Mouse (Mus musculus) MEL (cell line): ENCODE results near the gene Tshz2. TPM values are rescaled to one million over a fixed set of nuclear protein-coding genes. Genes with fewer than 3 reads are reported as not detected.

ENCODE experiments used
- DNase-seq: peaks from one replicate; pipeline ENCODE4 v3.0.0; 2011; ENCODE audit warnings: low read depth, low spot score
- H3K27ac ChIP-seq: 2 replicates; pipeline ENCODE4 v1.5.1; 2012; ENCODE audit warnings: low read depth, mild to moderate bottlenecking, control low read depth, low read length, moderate library complexity; ENCODE audit not compliant: control insufficient read depth
- H3K27me3 ChIP-seq, 2 experiments: fragments of 150-350 bp in 1 of 2; sonication (generic) in 1 of 2; 2 replicates each; pipeline ENCODE4 v1.6.1; 2012; ENCODE audit warnings: low read length in 2 of 2, mild to moderate bottlenecking in 2 of 2, improper control_type of control experiment in 1 of 2, moderate library complexity in 1 of 2; ENCODE audit not compliant: insufficient read depth in 2 of 2, control insufficient read depth in 1 of 2
- H3K36me3 ChIP-seq, 2 experiments: 2 replicates each; pipeline ENCODE4 v1.6.1; 2012 to 2014; ENCODE audit warnings: low read length in 2 of 2, improper control_type of control experiment in 1 of 2, inconsistent platforms in 1 of 2, mild to moderate bottlenecking in 1 of 2; ENCODE audit not compliant: insufficient read depth in 2 of 2, control insufficient read depth in 1 of 2
- H3K4me1 ChIP-seq, 2 experiments: fragments of 150-350 bp in 1 of 2; sonication (generic) in 1 of 2; 2 replicates each; pipeline ENCODE4 v1.6.1; 2012; ENCODE audit warnings: low read length in 2 of 2, improper control_type of control experiment in 1 of 2, mild to moderate bottlenecking in 1 of 2; ENCODE audit not compliant: insufficient read depth in 2 of 2, control insufficient read depth in 1 of 2
- H3K4me3 ChIP-seq, 2 experiments: fragments of 150-350 bp in 1 of 2; sonication (generic) in 1 of 2; 2 replicates each; pipeline ENCODE4 v1.5.1; 2012; ENCODE audit warnings: low read depth in 2 of 2, low read length in 2 of 2, mild to moderate bottlenecking in 2 of 2, moderate library complexity in 2 of 2, control low read depth in 1 of 2, improper control_type of control experiment in 1 of 2; ENCODE audit not compliant: control insufficient read depth in 1 of 2, insufficient read depth in 1 of 2
- H3K79me2 ChIP-seq: 2 replicates; pipeline ENCODE4 v1.6.1; 2012; ENCODE audit warnings: mild to moderate bottlenecking, low read length, moderate library complexity; ENCODE audit not compliant: control insufficient read depth, poor library complexity, insufficient read depth
- H3K9ac ChIP-seq: 2 replicates; pipeline ENCODE4 v1.6.1; 2012; ENCODE audit warnings: low read depth, mild to moderate bottlenecking, control low read depth, low read length, moderate library complexity; ENCODE audit not compliant: control insufficient read depth, poor library complexity, severe bottlenecking
- H3K9me3 ChIP-seq: fragments of 150-350 bp; sonication (generic); replicated peaks from 2 replicates; pipeline ENCODE4 v1.6.1; 2012; ENCODE audit warnings: mild to moderate bottlenecking, low read length, improper control_type of control experiment, moderate library complexity; ENCODE audit not compliant: insufficient read depth
- CHD2 ChIP-seq: IDR thresholded peaks from 2 replicates; pipeline ENCODE4 v1.6.1; 2011; ENCODE audit warnings: low read length, improper control_type of control experiment
- CTCF ChIP-seq, 3 experiments: IDR thresholded peaks in 2 of 3; conservative IDR thresholded peaks in 1 of 3; 2 replicates each; pipeline ENCODE4 v1.5.1; 2011 to 2012; ENCODE audit warnings: low read length in 3 of 3, low read depth in 2 of 3, mild to moderate bottlenecking in 2 of 3, improper control_type of control experiment in 1 of 3, inconsistent platforms in 1 of 3, mixed read lengths in 1 of 3, moderate library complexity in 1 of 3; ENCODE audit not compliant: control insufficient read depth in 1 of 3, insufficient read depth in 1 of 3, poor library complexity in 1 of 3, severe bottlenecking in 1 of 3
- E2F4 ChIP-seq: IDR thresholded peaks from 2 replicates; pipeline ENCODE4 v1.6.1; 2011; ENCODE audit warnings: low read depth, low read length, improper control_type of control experiment, borderline replicate concordance
- ELF1 ChIP-seq: IDR thresholded peaks from 2 replicates; pipeline ENCODE4 v1.6.1; 2014; ENCODE audit warnings: low read depth, mild to moderate bottlenecking, inconsistent platforms, low read length, improper control_type of control experiment, moderate library complexity
- ETS1 ChIP-seq: IDR thresholded peaks from 2 replicates; pipeline ENCODE4 v1.6.1; 2012; ENCODE audit warnings: low read depth, mild to moderate bottlenecking, inconsistent platforms, low read length, improper control_type of control experiment, moderate library complexity
- HCFC1 ChIP-seq: IDR thresholded peaks from 2 replicates; pipeline ENCODE4 v1.6.1; 2012; ENCODE audit warnings: low read depth, mild to moderate bottlenecking, inconsistent platforms, low read length, improper control_type of control experiment, moderate library complexity
- JUND ChIP-seq: IDR thresholded peaks from 2 replicates; pipeline ENCODE4 v1.6.1; 2011; ENCODE audit warnings: low read depth, mild to moderate bottlenecking, improper control_type of control experiment, low read length
- KAT2A ChIP-seq: conservative IDR thresholded peaks from 2 replicates; pipeline ENCODE4 v1.6.1; 2012; ENCODE audit warnings: low read depth, low read length, improper control_type of control experiment, inconsistent platforms
- MAZ ChIP-seq: IDR thresholded peaks from 2 replicates; pipeline ENCODE4 v1.6.1; 2012; ENCODE audit warnings: low read depth, mild to moderate bottlenecking, inconsistent platforms, low read length, improper control_type of control experiment
- MEF2A ChIP-seq: IDR thresholded peaks from 2 replicates; pipeline ENCODE4 v1.6.1; 2014; ENCODE audit warnings: low read depth, mild to moderate bottlenecking, inconsistent platforms, low read length, improper control_type of control experiment; ENCODE audit not compliant: poor library complexity, insufficient replicate concordance, severe bottlenecking; ENCODE audit errors: extremely low read depth
- MYB ChIP-seq: IDR thresholded peaks from 2 replicates; pipeline ENCODE4 v1.6.1; 2011; ENCODE audit warnings: mild to moderate bottlenecking, low read depth, low read length, improper control_type of control experiment
- NELFE ChIP-seq: IDR thresholded peaks from 2 replicates; pipeline ENCODE4 v1.6.1; 2011; ENCODE audit warnings: low read depth, low read length, improper control_type of control experiment
- NRF1 ChIP-seq: IDR thresholded peaks from 2 replicates; pipeline ENCODE4 v1.6.1; 2014; ENCODE audit warnings: low read depth, mild to moderate bottlenecking, inconsistent platforms, low read length, improper control_type of control experiment, moderate library complexity; ENCODE audit not compliant: poor library complexity, insufficient read depth, severe bottlenecking
- POLR2A ChIP-seq, 2 experiments: IDR thresholded peaks; 2 replicates each; pipeline ENCODE4 v1.6.1; 2011 to 2012; ENCODE audit warnings: low read length in 2 of 2, mild to moderate bottlenecking in 2 of 2, control low read depth in 1 of 2, improper control_type of control experiment in 1 of 2, low read depth in 1 of 2, moderate library complexity in 1 of 2; ENCODE audit not compliant: control insufficient read depth in 1 of 2, insufficient read depth in 1 of 2, poor library complexity in 1 of 2
- SMC3 ChIP-seq: IDR thresholded peaks from 2 replicates; pipeline ENCODE4 v1.6.1; 2011; ENCODE audit warnings: low read depth, low read length, improper control_type of control experiment
- TBP ChIP-seq: IDR thresholded peaks from 2 replicates; pipeline ENCODE4 v1.8.0; 2011; ENCODE audit warnings: low read depth, low read length, improper control_type of control experiment
- USF1 ChIP-seq: IDR thresholded peaks from 2 replicates; pipeline ENCODE4 v1.6.1; 2014; ENCODE audit warnings: low read depth, mild to moderate bottlenecking, inconsistent platforms, low read length, improper control_type of control experiment, moderate library complexity
- USF2 ChIP-seq, 2 experiments: IDR thresholded peaks; 2 replicates each; pipeline ENCODE4 v1.6.1; 2011 to 2012; ENCODE audit warnings: improper control_type of control experiment in 2 of 2, low read length in 2 of 2, borderline replicate concordance in 1 of 2, inconsistent platforms in 1 of 2, low read depth in 1 of 2, mild to moderate bottlenecking in 1 of 2; ENCODE audit not compliant: insufficient read depth in 1 of 2
- ZC3H11A ChIP-seq: IDR thresholded peaks from 2 replicates; pipeline ENCODE4 v1.6.1; 2012; ENCODE audit warnings: low read depth, mild to moderate bottlenecking, inconsistent platforms, low read length, improper control_type of control experiment
- ZMIZ1 ChIP-seq: IDR thresholded peaks from 2 replicates; pipeline ENCODE4 v1.6.1; 2012; ENCODE audit warnings: low read depth, mild to moderate bottlenecking, inconsistent platforms, low read length, improper control_type of control experiment, moderate library complexity
- ZNF384 ChIP-seq: IDR thresholded peaks from 2 replicates; pipeline ENCODE4 v1.6.1; 2012; ENCODE audit warnings: low read depth, mild to moderate bottlenecking, inconsistent platforms, low read length, improper control_type of control experiment
- polyA plus RNA-seq, 2 experiments: library from polyadenylated mRNA; stranded (reverse) in 1 of 2; unstranded in 1 of 2; fragments of >175 nt in 1 of 2; fragments of >200 nt in 1 of 2; gene quantifications; 2 replicates each; pipeline versions ENCODE4 v1.2.1 to v1.2.4; 2012; ENCODE audit warnings: low replicate concordance in 2 of 2, low read depth in 1 of 2; ENCODE audit not compliant: insufficient read length in 2 of 2, insufficient read depth in 1 of 2, missing spikeins in 1 of 2
- total RNA-seq: library from RNA; depleted of rRNA; stranded (reverse); fragments of 300-350 nt; gene quantifications from 2 replicates; pipeline ENCODE4 v1.2.3, GENCODE M21; 2012

Gene Tshz2
- total and polyA plus RNA-seq, 3 experiments = not detected

DNA sequence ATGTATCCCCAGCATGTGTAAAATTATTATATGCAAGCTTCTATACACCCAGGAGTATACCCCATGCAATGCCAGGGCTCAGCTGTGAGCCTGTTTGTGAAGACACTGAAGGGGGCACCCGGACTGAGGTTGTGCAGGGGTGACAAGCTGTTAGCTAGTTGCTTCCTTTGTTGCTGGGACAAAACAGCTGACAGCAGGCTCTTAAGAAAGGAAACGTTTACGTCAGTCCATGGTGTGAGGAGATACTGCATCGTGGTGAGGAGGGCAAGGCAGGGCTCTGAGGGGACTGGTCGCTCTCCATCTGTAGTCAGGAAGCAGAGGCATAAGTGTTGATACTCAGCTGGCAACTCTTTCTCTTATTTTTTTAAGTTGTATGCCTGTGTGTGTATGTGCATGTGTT lies 237.7 kb downstream of the Tshz2 start:
- no peaks in the 10 kb centered on the region for H3K79me2 ChIP-seq
- H3K9me3 ChIP-seq = no peaks in the 10 kb centered on the region
- TF ChIP-seq KAT2A = no peak
- TF ChIP-seq TBP = no peak
- TF ChIP-seq MAZ = no peak
- no peak for TF ChIP-seq POLR2A (IDR thresholded peaks at IDR 0.05; ENCODE audit: control insufficient read depth in 1 of 2, insufficient read depth in 1 of 2, low read depth in 1 of 2, low read length in 2 of 2, poor library complexity in 1 of 2)
- TF ChIP-seq USF2 (IDR thresholded peaks at IDR 0.05; ENCODE audit: borderline replicate concordance in 1 of 2, insufficient read depth in 1 of 2, low read depth in 1 of 2, low read length in 2 of 2) = no peak
- TF ChIP-seq USF1 = no peak
- TF ChIP-seq NRF1 = no peak
- TF ChIP-seq E2F4 = no peak
- TF ChIP-seq NELFE = no peak
- TF ChIP-seq CTCF (IDR thresholded peaks at IDR 0.05 in 2 of 3, conservative IDR thresholded peaks at IDR 0.05 in 1 of 3; ENCODE audit: control insufficient read depth in 1 of 3, insufficient read depth in 1 of 3, low read depth in 2 of 3, low read length in 3 of 3, poor library complexity in 1 of 3, severe bottlenecking in 1 of 3) = no peak
- no peak for TF ChIP-seq ZMIZ1
- TF ChIP-seq ELF1 = no peak
- TF ChIP-seq SMC3 = no peak
- no peak for TF ChIP-seq ZNF384
- no peak for TF ChIP-seq ETS1
- no peak for TF ChIP-seq MEF2A
- TF ChIP-seq JUND = no peak
- TF ChIP-seq MYB = no peak
- DNase-seq = no peak
- no peak overlapping the region for H3K9ac ChIP-seq
- no peaks in the 10 kb centered on the region for H3K36me3 ChIP-seq
- H3K27ac ChIP-seq = no peak overlapping the region
- no peaks in the 10 kb centered on the region for H3K4me1 ChIP-seq
- no peaks in the 10 kb centered on the region for H3K27me3 ChIP-seq
- no peak overlapping the region for H3K4me3 ChIP-seq

DNA sequence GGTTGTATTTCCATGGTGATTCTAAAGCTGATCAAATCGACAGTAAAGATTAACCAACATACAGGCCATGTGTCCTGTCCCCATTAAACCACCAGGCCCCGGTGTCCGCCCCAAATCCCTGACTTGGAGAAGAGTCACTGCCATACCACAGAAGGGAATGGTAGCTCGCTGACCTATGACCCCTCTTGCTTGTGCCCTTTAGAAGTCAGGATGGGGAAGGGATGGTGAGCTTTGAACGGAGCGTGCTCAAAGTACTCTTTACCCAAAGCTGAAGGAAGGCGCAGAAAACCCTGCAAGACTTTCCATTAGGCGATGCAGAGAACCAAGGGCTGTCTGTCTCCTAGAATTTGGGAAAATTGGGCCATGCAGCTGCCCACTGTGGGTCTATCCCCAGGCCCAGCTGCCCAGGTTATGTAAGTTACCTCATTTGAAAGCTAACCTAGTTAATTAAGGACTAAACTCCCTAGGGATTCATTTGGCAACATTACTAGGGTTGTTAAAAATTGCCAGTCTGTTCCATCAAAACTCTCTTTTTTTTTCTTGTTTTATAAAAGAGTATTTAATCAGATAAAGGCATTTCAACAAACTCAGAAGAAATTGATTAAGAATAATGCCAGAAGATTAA lies 238.7 kb downstream of the Tshz2 start:
- no peaks in the 10 kb centered on the region for H3K79me2 ChIP-seq
- no peaks in the 10 kb centered on the region for H3K9me3 ChIP-seq
- H3K36me3 ChIP-seq = no peaks in the 10 kb centered on the region
- H3K4me3 ChIP-seq = no peak overlapping the region
- no peak for DNase-seq
- H3K4me1 ChIP-seq = no peaks in the 10 kb centered on the region
- no peak overlapping the region for H3K27ac ChIP-seq
- no peak for TF ChIP-seq ZC3H11A
- TF ChIP-seq HCFC1 = no peak
- TF ChIP-seq USF2 (IDR thresholded peaks at IDR 0.05; ENCODE audit: borderline replicate concordance in 1 of 2, insufficient read depth in 1 of 2, low read depth in 1 of 2, low read length in 2 of 2) = no peak
- TF ChIP-seq CHD2 = no peak
- TF ChIP-seq MAZ = no peak
- H3K27me3 ChIP-seq = no peaks in the 10 kb centered on the region
- no peak overlapping the region for H3K9ac ChIP-seq
